Mouse (Mus musculus) thymus, postnatal 36 days (tissue): ENCODE measurements around the gene Map4.

ENCODE experiments used
- DNase-seq, 2 experiments: peaks; one replicate each; pipeline ENCODE4 v3.0.0; 2022; ENCODE audit warnings: mixed read lengths in 2 of 2

Map4 gene

GRCm38 (mm10) chr9:110132921-110133320 lies 201.7 kb downstream of the Map4 start:
- DNase-seq: no peak
